Comparison of ENCODE assay signal across 30 mouse cellular contexts in genomic region chr10:63008193-63008592, GRCm38 (mm10). TPM values are rescaled to one million over a fixed set of nuclear protein-coding genes. Genes with fewer than 3 reads are reported as not detected.
DNase-seq lines count a peak whose midpoint lies in the region; ATAC-seq and TF ChIP-seq lines count a peak whose summit lies in the region.
"Had no signal": no experiment of that assay in that cellular context is flagged by ENCODE, and none has a peak within 500 bp of the region (broad histone marks: within the 10 kb centered on the region; RNA-seq: fewer than 3 reads in every experiment).

No protein-coding gene starts in this region.

- no peak overlapping the region for H3K9ac ChIP-seq in hindbrain, postnatal 0 days (replicated peaks; ENCODE audit: low read length)
- H3K9ac ChIP-seq in hindbrain, embryonic 11.5 days (ENCODE audit: low read depth, low read length) = no peak overlapping the region
- no peak overlapping the region for H3K9ac ChIP-seq in lung, postnatal 0 days (replicated peaks; ENCODE audit: low read depth)
- H3K9ac ChIP-seq: embryonic facial prominence, embryonic 13.5 days; forebrain, embryonic 12.5 days; limb, embryonic 13.5 days; liver, embryonic 13.5 days; lung, embryonic 15.5 days; midbrain, embryonic 15.5 days; neural tube, embryonic 13.5 days; stomach, embryonic 15.5 days had no signal

- H3K27ac ChIP-seq in hindbrain, postnatal 0 days = no peak overlapping the region
- no peak overlapping the region for H3K27ac ChIP-seq in hindbrain, embryonic 11.5 days (ENCODE audit: low read depth, low read length)
- H3K27ac ChIP-seq in lung, postnatal 0 days (ENCODE audit: low read length) = no peak overlapping the region
- H3K27ac ChIP-seq: embryonic facial prominence, embryonic 13.5 days; forebrain, embryonic 12.5 days; hindbrain, embryonic 10.5 days; limb, embryonic 13.5 days; liver, embryonic 13.5 days; lung, embryonic 15.5 days; midbrain, embryonic 15.5 days; neural tube, embryonic 13.5 days; stomach, embryonic 15.5 days had no signal

- no peaks in the 10 kb centered on the region for H3K27me3 ChIP-seq in hindbrain, postnatal 0 days (ENCODE audit: insufficient read depth, low read length)
- no peaks in the 10 kb centered on the region for H3K27me3 ChIP-seq in hindbrain, embryonic 11.5 days (ENCODE audit: control insufficient read depth, insufficient read depth, low read length)
- H3K27me3 ChIP-seq in lung, postnatal 0 days (replicated peaks; ENCODE audit: insufficient read depth, low read length) = no peaks in the 10 kb centered on the region
- H3K27me3 ChIP-seq: embryonic facial prominence, embryonic 13.5 days; forebrain, embryonic 12.5 days; limb, embryonic 13.5 days; liver, embryonic 13.5 days; lung, embryonic 15.5 days; megakaryocyte, embryonic 14.5 days; midbrain, embryonic 15.5 days; neural tube, embryonic 13.5 days; stomach, embryonic 15.5 days had no signal

- DNase-seq in hindbrain, postnatal 0 days (ENCODE audit: low spot score) = no peak
- no peak for DNase-seq in hindbrain, embryonic 11.5 days (ENCODE audit: low spot score)
- peak; percentile 32 for DNase-seq in lung, postnatal 0 days (ENCODE audit: low spot score)
- no peak for DNase-seq in lung, postnatal 10 days
- peak; percentile 53 for DNase-seq in NIH3T3 (ENCODE audit: low read depth)
- DNase-seq in embryo, embryonic 11 days = no peak
- no peak for DNase-seq in right cerebral cortex, adult 18-20 months
- DNase-seq: adrenal gland, adult 8-10 months; cerebellum, adult 18-20 months; cerebellum, postnatal 14 days; heart, postnatal 10 days; kidney, adult 9 months; kidney, postnatal 25 days; liver, embryonic 13.5 days; thymus, adult 18-20 months; thymus, postnatal 36 days had no signal

- H3K4me1 ChIP-seq in hindbrain, postnatal 0 days (ENCODE audit: insufficient read depth, low read length) = no peaks in the 10 kb centered on the region
- no peaks in the 10 kb centered on the region for H3K4me1 ChIP-seq in hindbrain, embryonic 11.5 days (replicated peaks; ENCODE audit: control insufficient read depth, insufficient read depth, low read length)
- 0 out of 2 replicates have a peak, but pooled peaks cover 3% of the 10 kb centered on the region for H3K4me1 ChIP-seq in lung, postnatal 0 days (ENCODE audit: insufficient read depth, low read depth, low read length)
- H3K4me1 ChIP-seq: embryonic facial prominence, embryonic 13.5 days; forebrain, embryonic 12.5 days; hindbrain, embryonic 10.5 days; limb, embryonic 13.5 days; midbrain, embryonic 15.5 days; neural tube, embryonic 13.5 days; stomach, embryonic 15.5 days had no signal

- TF ChIP-seq CTCF in hindbrain, postnatal 0 days (IDR thresholded peaks at IDR 0.05; ENCODE audit: low read depth) = peak; percentile 21; the same call in 1 of the 2 replicates
- 0 out of 2 replicates have a peak, but pooled peaks have one; percentile 13 for TF ChIP-seq CTCF in lung, postnatal 0 days (IDR thresholded peaks at IDR 0.05)

- H3K4me3 ChIP-seq in hindbrain, postnatal 0 days (ENCODE audit: low read length) = no peak overlapping the region
- H3K4me3 ChIP-seq in hindbrain, embryonic 11.5 days (ENCODE audit: low read depth, low read length) = no peak overlapping the region
- H3K4me3 ChIP-seq in lung, postnatal 0 days (ENCODE audit: low read depth, low read length) = no peak overlapping the region
- H3K4me3 ChIP-seq: embryonic facial prominence, embryonic 13.5 days; erythroblast, embryonic 14.5 days; forebrain, embryonic 12.5 days; hindbrain, embryonic 10.5 days; limb, embryonic 13.5 days; liver, embryonic 13.5 days; lung, embryonic 15.5 days; megakaryocyte, embryonic 14.5 days; midbrain, embryonic 15.5 days; neural tube, embryonic 13.5 days; stomach, embryonic 15.5 days had no signal

- TF ChIP-seq EP300 in lung, postnatal 0 days (IDR thresholded peaks at IDR 0.05) = no peak

- no peak overlapping the region for H3K4me2 ChIP-seq in hindbrain, postnatal 0 days (ENCODE audit: low read depth, low read length)
- H3K4me2 ChIP-seq in hindbrain, embryonic 11.5 days (replicated peaks; ENCODE audit: low read depth, low read length) = no peak overlapping the region
- no peak overlapping the region for H3K4me2 ChIP-seq in lung, postnatal 0 days (replicated peaks; ENCODE audit: low read depth, low read length)
- H3K4me2 ChIP-seq: embryonic facial prominence, embryonic 13.5 days; forebrain, embryonic 12.5 days; heart, embryonic 11.5 days; limb, embryonic 13.5 days; liver, embryonic 13.5 days; lung, embryonic 15.5 days; midbrain, embryonic 15.5 days; neural tube, embryonic 13.5 days; stomach, embryonic 15.5 days had no signal

- H3K36me3 ChIP-seq in hindbrain, postnatal 0 days (ENCODE audit: insufficient read depth, low read length) = peaks cover 57% of the 10 kb centered on the region
- peaks cover 14% of the 10 kb centered on the region; the same call in 1 of the 2 replicates for H3K36me3 ChIP-seq in hindbrain, embryonic 11.5 days (ENCODE audit: control insufficient read depth, insufficient read depth, low read length)
- H3K36me3 ChIP-seq in lung, postnatal 0 days (ENCODE audit: insufficient read depth, low read length) = peaks cover 14% of the 10 kb centered on the region

- 69% methylated on average over 3 of the region's 3 CpGs for WGBS in hindbrain, postnatal 0 days
- WGBS in hindbrain, embryonic 11.5 days = 76% methylated on average over 3 of the region's 3 CpGs
- 24% methylated on average over 3 of the region's 3 CpGs for WGBS in lung, postnatal 0 days

- H3K9me3 ChIP-seq in hindbrain, postnatal 0 days (ENCODE audit: low read length) = no peaks in the 10 kb centered on the region
- H3K9me3 ChIP-seq in hindbrain, embryonic 11.5 days (ENCODE audit: control insufficient read depth, low read length) = no peaks in the 10 kb centered on the region
- no peaks in the 10 kb centered on the region for H3K9me3 ChIP-seq in lung, postnatal 0 days (ENCODE audit: low read length)
- H3K9me3 ChIP-seq: embryonic facial prominence, embryonic 13.5 days; forebrain, embryonic 12.5 days; hindbrain, embryonic 10.5 days; limb, embryonic 13.5 days; liver, embryonic 13.5 days; lung, embryonic 15.5 days; megakaryocyte, embryonic 14.5 days; midbrain, embryonic 15.5 days; neural tube, embryonic 13.5 days; stomach, embryonic 15.5 days had no signal

- no peak for ATAC-seq in hindbrain, postnatal 0 days
- ATAC-seq in hindbrain, embryonic 11.5 days (ENCODE audit: low FRiP score) = no peak
- no peak; the same call in 1 of the 2 replicates for ATAC-seq in lung, postnatal 0 days
- ATAC-seq: activated CD4-positive, CD25-positive, alpha-beta regulatory T cell, adult 4 months; inflammation-experienced regulatory T-cells, adult 6 months; midbrain, embryonic 15.5 days had no signal

RNA-seq across cellular contexts. Expression of gene Hnrnph3, which starts 15.8 kb away (rescaled TPM):
- 5.4 and 9.4 TPM in 2 replicates for total RNA-seq in hindbrain, postnatal 0 days (2014; rRNA removed)
- 77.7 and 83.9 TPM in 2 replicates for polyA plus RNA-seq in hindbrain, postnatal 0 days (2015; fragmentation: Nextera tagmentation; extraction: Ambion mirVana)
- 163 and 166 TPM in 2 replicates for polyA plus RNA-seq in hindbrain, embryonic 11.5 days (2014; fragmentation: Nextera tagmentation; extraction: Ambion mirVana)
- 38.8 and 44.6 TPM in 2 replicates for polyA plus RNA-seq in lung, postnatal 0 days (2015; fragmentation: Nextera tagmentation; extraction: Ambion mirVana)

RNA-seq across cellular contexts. Expression of gene Pbld2, which starts 15.9 kb away (rescaled TPM):
- 0.47 and 1.7 TPM in 2 replicates for total RNA-seq in hindbrain, postnatal 0 days (2014; rRNA removed)
- 0.60 and 1.4 TPM in 2 replicates for polyA plus RNA-seq in hindbrain, postnatal 0 days (2015; fragmentation: Nextera tagmentation; extraction: Ambion mirVana)
- polyA plus RNA-seq in hindbrain, embryonic 11.5 days (2014; fragmentation: Nextera tagmentation; extraction: Ambion mirVana) = 1.3 and 1.5 TPM in 2 replicates
- polyA plus RNA-seq in lung, postnatal 0 days (2015; fragmentation: Nextera tagmentation; extraction: Ambion mirVana) = 16.2 and 18.4 TPM in 2 replicates
- total RNA-seq: granulocyte monocyte progenitor cell, adult 5-6 weeks had no signal
- polyA plus RNA-seq: erythroblast, embryonic 14.5 days had no signal

RNA-seq across cellular contexts. Expression of gene Rufy2, which starts 28.2 kb away (rescaled TPM):
- total RNA-seq in hindbrain, postnatal 0 days (2014; rRNA removed) = 25.3 and 25.5 TPM in 2 replicates
- 57.2 and 61.9 TPM in 2 replicates for polyA plus RNA-seq in hindbrain, postnatal 0 days (2015; fragmentation: Nextera tagmentation; extraction: Ambion mirVana)
- 24.8 and 35.0 TPM in 2 replicates for polyA plus RNA-seq in hindbrain, embryonic 11.5 days (2014; fragmentation: Nextera tagmentation; extraction: Ambion mirVana)
- 13.9 and 14.5 TPM in 2 replicates for polyA plus RNA-seq in lung, postnatal 0 days (2015; fragmentation: Nextera tagmentation; extraction: Ambion mirVana)
- polyA plus RNA-seq: erythroblast, embryonic 14.5 days had no signal

RNA-seq across cellular contexts. Expression of gene Pbld1, which starts 51.8 kb away (rescaled TPM):
- total RNA-seq in hindbrain, postnatal 0 days (2014; rRNA removed) = 0.22 and 18.2 TPM in 2 replicates
- 0.63 and 0.88 TPM in 2 replicates for polyA plus RNA-seq in hindbrain, postnatal 0 days (2015; fragmentation: Nextera tagmentation; extraction: Ambion mirVana)
- polyA plus RNA-seq in hindbrain, embryonic 11.5 days (2014; fragmentation: Nextera tagmentation; extraction: Ambion mirVana) = 0.78 and 1.2 TPM in 2 replicates
- 0.70 and 0.95 TPM in 2 replicates for polyA plus RNA-seq in lung, postnatal 0 days (2015; fragmentation: Nextera tagmentation; extraction: Ambion mirVana)
- total RNA-seq: granulocyte monocyte progenitor cell, adult 5-6 weeks had no signal
- polyA plus RNA-seq: activated CD4-positive, CD25-positive, alpha-beta regulatory T cell, adult 4 months; erythroblast, embryonic 14.5 days had no signal

Comparison
In these comparisons a context has a peak if more than half of its experiments do, and no peak if none do; other contexts are left out.
1. DNase-seq: peak in lung, postnatal 0 days (single experiment) and NIH3T3 (single experiment); none in hindbrain, postnatal 0 days (single experiment), hindbrain, embryonic 11.5 days (single experiment), lung, postnatal 10 days (single experiment), embryo, embryonic 11 days (single experiment) and right cerebral cortex, adult 18-20 months (single experiment).